9 mouse cellular contexts compared by ENCODE assay signal in genomic region chr15:27943486-27944195, GRCm38 (mm10).
DNase-seq lines count a peak whose midpoint lies in the region; ATAC-seq and TF ChIP-seq lines count a peak whose summit lies in the region.
"Had no signal": no experiment of that assay in that cellular context is flagged by ENCODE, and none has a peak within 500 bp of the region (broad histone marks: within the 10 kb centered on the region; RNA-seq: fewer than 3 reads in every experiment).

No protein-coding gene starts in this region.

- no peak overlapping the region for H3K4me3 ChIP-seq in heart, embryonic 10.5 days
- no peak overlapping the region for H3K4me3 ChIP-seq in forebrain, embryonic 14.5 days (ENCODE audit: low read depth, low read length)
- no peak overlapping the region for H3K4me3 ChIP-seq in thymus, adult 2 months (ENCODE audit: control insufficient read depth, insufficient read depth, low read length)
- H3K4me3 ChIP-seq: embryonic facial prominence, embryonic 13.5 days had no signal

- H3K36me3 ChIP-seq in heart, embryonic 10.5 days = no peaks in the 10 kb centered on the region
- no peaks in the 10 kb centered on the region for H3K36me3 ChIP-seq in forebrain, embryonic 14.5 days (ENCODE audit: control insufficient read depth, insufficient read depth, low read length)
- no peaks in the 10 kb centered on the region for H3K36me3 ChIP-seq in thymus, adult 2 months (ENCODE audit: control insufficient read depth, insufficient read depth, low read length)
- H3K36me3 ChIP-seq: embryonic facial prominence, embryonic 13.5 days had no signal

- H3K27ac ChIP-seq in heart, embryonic 10.5 days = peak overlapping the region; percentile 56; the same call in 1 of the 2 replicates
- peak overlapping the region; percentile 55 for H3K27ac ChIP-seq in forebrain, embryonic 14.5 days (ENCODE audit: low read depth, low read length)
- no peak overlapping the region for H3K27ac ChIP-seq in thymus, adult 2 months (ENCODE audit: control insufficient read depth, insufficient read depth, low read length)
- H3K27ac ChIP-seq: embryonic facial prominence, embryonic 13.5 days had no signal

- intact Hi-C loops in heart, postnatal 25 days (cut with DNase I) = no loop called here

- H3K4me2 ChIP-seq in forebrain, embryonic 14.5 days (ENCODE audit: low read length) = peak overlapping the region; percentile 32
- H3K4me2 ChIP-seq: embryonic facial prominence, embryonic 13.5 days had no signal

- 66% methylated on average over 18 of the region's 18 CpGs for WGBS in heart, embryonic 10.5 days
- 5% methylated on average over 18 of the region's 18 CpGs for WGBS in forebrain, embryonic 14.5 days
- 94% methylated on average over 18 of the region's 18 CpGs for WGBS in thymus, adult 2 months

- TF ChIP-seq POLR2A in thymus, adult 2 months (IDR thresholded peaks at IDR 0.05; ENCODE audit: control insufficient read depth, extremely low read depth, insufficient read depth, low read length, poor library complexity) = no peak

- H3K9me3 ChIP-seq in heart, embryonic 10.5 days = no peaks in the 10 kb centered on the region
- no peaks in the 10 kb centered on the region for H3K9me3 ChIP-seq in forebrain, embryonic 14.5 days (replicated peaks; ENCODE audit: control insufficient read depth, low read length)
- H3K9me3 ChIP-seq: embryonic facial prominence, embryonic 13.5 days had no signal

- no peak for DNase-seq in heart, embryonic 10.5 days (ENCODE audit: low spot score)
- no peak for DNase-seq in heart, postnatal 25 days (ENCODE audit: low spot score)
- peak; percentile 53 to 56 for DNase-seq in adrenal gland, postnatal 36 days
- DNase-seq in forebrain, embryonic 14.5 days (ENCODE audit: low spot score) = peak; percentile 89
- DNase-seq in layer of hippocampus, postnatal 14 days (ENCODE audit: low spot score in 2 of 2) = peak; percentile 63 to 77
- peak; percentile 59 for DNase-seq in right cerebral cortex, postnatal 25 days
- DNase-seq in thymus, adult 2 months = no peak
- DNase-seq in ovary, adult 18-20 months (ENCODE audit: low spot score) = no peak

- peak; percentile 79 for ATAC-seq in forebrain, embryonic 14.5 days

- TF ChIP-seq CTCF in thymus, adult 2 months (IDR thresholded peaks at IDR 0.05; ENCODE audit: borderline replicate concordance, control insufficient read depth, extremely low read depth, insufficient read depth, low read length, poor library complexity) = no peak

- H3K9ac ChIP-seq in forebrain, embryonic 14.5 days (ENCODE audit: low read length) = peak overlapping the region; percentile 40; the same call in 1 of the 2 replicates
- H3K9ac ChIP-seq: embryonic facial prominence, embryonic 13.5 days had no signal

- peaks cover 69% of the 10 kb centered on the region for H3K4me1 ChIP-seq in heart, embryonic 10.5 days
- peaks cover 70% of the 10 kb centered on the region for H3K4me1 ChIP-seq in forebrain, embryonic 14.5 days (ENCODE audit: control insufficient read depth, insufficient read depth, low read length)
- no peaks in the 10 kb centered on the region for H3K4me1 ChIP-seq in thymus, adult 2 months (replicated peaks; ENCODE audit: control insufficient read depth, insufficient read depth, low read length)

- H3K27me3 ChIP-seq in heart, embryonic 10.5 days (ENCODE audit: insufficient read depth, poor library complexity, severe bottlenecking) = no peaks in the 10 kb centered on the region
- no peaks in the 10 kb centered on the region for H3K27me3 ChIP-seq in forebrain, embryonic 14.5 days (replicated peaks; ENCODE audit: control insufficient read depth, insufficient read depth, low read length)
- no peaks in the 10 kb centered on the region for H3K27me3 ChIP-seq in thymus, adult 2 months (ENCODE audit: control insufficient read depth, insufficient read depth, low read length)
- H3K27me3 ChIP-seq: embryonic facial prominence, embryonic 13.5 days had no signal

Comparison
In these comparisons a context has a peak if more than half of its experiments do, and no peak if none do; other contexts are left out.
1. DNase-seq: peak in adrenal gland, postnatal 36 days (2 of 2), forebrain, embryonic 14.5 days (single experiment), layer of hippocampus, postnatal 14 days (2 of 2) and right cerebral cortex, postnatal 25 days (single experiment); none in heart, embryonic 10.5 days (single experiment), heart, postnatal 25 days (single experiment), thymus, adult 2 months (single experiment) and ovary, adult 18-20 months (single experiment).